Mouse (Mus musculus): ENCODE data around the gene Rrad. TPM values are rescaled to one million over a fixed set of nuclear protein-coding genes. Genes with fewer than 3 reads are reported as not detected.

The Rrad gene
- polyA plus RNA-seq, 1 experiment = 23.8 TPM

GRCm38 (mm10) chr8:104601941-104602371 lies 29.2 kb downstream of the Rrad start:
- TF ChIP-seq CTCF (IDR thresholded peaks at IDR 0.05; ENCODE audit: low read depth, low read length) = no peak
- no peak for TF ChIP-seq POLR2A (IDR thresholded peaks at IDR 0.05; ENCODE audit: borderline replicate concordance, low read depth, low read length)
- H3K27ac ChIP-seq (ENCODE audit: insufficient read depth, low read depth, low read length) = no peak overlapping the region
- no peak overlapping the region for H3K4me3 ChIP-seq (ENCODE audit: insufficient read depth, low read length)

GRCm38 (mm10) chr8:104601386-104601785 lies 29.7 kb downstream of the Rrad start:
- no peak for TF ChIP-seq POLR2A (IDR thresholded peaks at IDR 0.05; ENCODE audit: borderline replicate concordance, low read depth, low read length)
- TF ChIP-seq CTCF (IDR thresholded peaks at IDR 0.05; ENCODE audit: low read depth, low read length) = no peak
- H3K27ac ChIP-seq (ENCODE audit: insufficient read depth, low read depth, low read length) = no peak overlapping the region
- H3K4me3 ChIP-seq (ENCODE audit: insufficient read depth, low read length) = no peak overlapping the region
- H3K4me1 ChIP-seq (ENCODE audit: control insufficient read depth, insufficient read depth, low read length) = peaks cover 8% of the 10 kb centered on the region

More at GRCm38 (mm10) chr8:104601941-104602371, 29.2 kb downstream of the Rrad start:
- peaks cover 7% of the 10 kb centered on the region for H3K4me1 ChIP-seq (ENCODE audit: control insufficient read depth, insufficient read depth, low read length)

GRCm38 (mm10) chr8:104598496-104598895 lies 32.6 kb downstream of the Rrad start:
- TF ChIP-seq POLR2A (IDR thresholded peaks at IDR 0.05; ENCODE audit: borderline replicate concordance, low read depth, low read length) (no peak), CTCF (IDR thresholded peaks at IDR 0.05; ENCODE audit: low read depth, low read length) (no peak)
- Histone ChIP-seq H3K27ac (ENCODE audit: insufficient read depth, low read depth, low read length) (no peak overlapping the region), H3K4me3 (ENCODE audit: insufficient read depth, low read length) (no peak overlapping the region), H3K4me1 (ENCODE audit: control insufficient read depth, insufficient read depth, low read length) (peaks cover 17% of the 10 kb centered on the region)

GRCm38 (mm10) chr8:104597656-104598055 lies 33.5 kb downstream of the Rrad start:
- peaks cover 18% of the 10 kb centered on the region for H3K4me1 ChIP-seq (ENCODE audit: control insufficient read depth, insufficient read depth, low read length)
- no peak for TF ChIP-seq POLR2A (IDR thresholded peaks at IDR 0.05; ENCODE audit: borderline replicate concordance, low read depth, low read length)
- TF ChIP-seq CTCF (IDR thresholded peaks at IDR 0.05; ENCODE audit: low read depth, low read length) = no peak
- no peak overlapping the region for H3K4me3 ChIP-seq (ENCODE audit: insufficient read depth, low read length)
- H3K27ac ChIP-seq (ENCODE audit: insufficient read depth, low read depth, low read length) = no peak overlapping the region

GRCm38 (mm10) chr8:104595773-104596536 lies 35.2 kb downstream of the Rrad start:
- Histone ChIP-seq H3K27ac (ENCODE audit: insufficient read depth, low read depth, low read length) (no peak overlapping the region), H3K4me1 (ENCODE audit: control insufficient read depth, insufficient read depth, low read length) (peaks cover 16% of the 10 kb centered on the region), H3K4me3 (ENCODE audit: insufficient read depth, low read length) (no peak overlapping the region)
- TF ChIP-seq POLR2A (IDR thresholded peaks at IDR 0.05; ENCODE audit: borderline replicate concordance, low read depth, low read length) = no peak
- no peak for TF ChIP-seq CTCF (IDR thresholded peaks at IDR 0.05; ENCODE audit: low read depth, low read length)

- Histone ChIP-seq H3K4me1 (ENCODE audit: control insufficient read depth, insufficient read depth, low read length) (peaks cover 20% of the 10 kb centered on the region), H3K4me3 (ENCODE audit: insufficient read depth, low read length) (no peak overlapping the region), H3K27ac (ENCODE audit: insufficient read depth, low read depth, low read length) (no peak overlapping the region)
- TF ChIP-seq CTCF (IDR thresholded peaks at IDR 0.05; ENCODE audit: low read depth, low read length) (no peak), POLR2A (IDR thresholded peaks at IDR 0.05; ENCODE audit: borderline replicate concordance, low read depth, low read length) (no peak)
Observed at GRCm38 (mm10) chr8:104594611-104595362, 36.3 kb downstream of the Rrad start.

- Histone ChIP-seq H3K27ac (ENCODE audit: insufficient read depth, low read depth, low read length) (no peak overlapping the region), H3K4me3 (ENCODE audit: insufficient read depth, low read length) (no peak overlapping the region), H3K4me1 (ENCODE audit: control insufficient read depth, insufficient read depth, low read length) (peaks cover 20% of the 10 kb centered on the region)
- no peak for TF ChIP-seq CTCF (IDR thresholded peaks at IDR 0.05; ENCODE audit: low read depth, low read length)
- TF ChIP-seq POLR2A (IDR thresholded peaks at IDR 0.05; ENCODE audit: borderline replicate concordance, low read depth, low read length) = no peak
Observed at GRCm38 (mm10) chr8:104593536-104594325, 37.4 kb downstream of the Rrad start.

- H3K4me3 ChIP-seq (ENCODE audit: insufficient read depth, low read length) = peak overlapping the region; percentile 95
- no peak overlapping the region for H3K27ac ChIP-seq (ENCODE audit: insufficient read depth, low read depth, low read length)
- H3K4me1 ChIP-seq (ENCODE audit: control insufficient read depth, insufficient read depth, low read length) = peaks cover 20% of the 10 kb centered on the region
- TF ChIP-seq CTCF (IDR thresholded peaks at IDR 0.05; ENCODE audit: low read depth, low read length) (no peak), POLR2A (IDR thresholded peaks at IDR 0.05; ENCODE audit: borderline replicate concordance, low read depth, low read length) (no peak)
Observed at GRCm38 (mm10) chr8:104592566-104592965, 38.6 kb downstream of the Rrad start.

- TF ChIP-seq POLR2A (IDR thresholded peaks at IDR 0.05; ENCODE audit: borderline replicate concordance, low read depth, low read length) (no peak), CTCF (IDR thresholded peaks at IDR 0.05; ENCODE audit: low read depth, low read length) (no peak)
- peak overlapping the region; percentile 90 for H3K27ac ChIP-seq (ENCODE audit: insufficient read depth, low read depth, low read length)
- peak overlapping the region; percentile 95 for H3K4me3 ChIP-seq (ENCODE audit: insufficient read depth, low read length)
- H3K4me1 ChIP-seq (ENCODE audit: control insufficient read depth, insufficient read depth, low read length) = peaks cover 20% of the 10 kb centered on the region
Observed at GRCm38 (mm10) chr8:104591856-104592255, 39.3 kb downstream of the Rrad start.

Measured in bone marrow macrophage, adult 2 months (primary cell).